Mouse (Mus musculus) E14TG2a.4 (cell line): ENCODE measurements at regions not wholly inside any gene's neighbourhood (a gene's known extent, or its start where the extent isn't known, plus 50 kb on each side); places are given as distances from the start of the nearest gene placed in this dataset.

Source experiments
- CTCF ChIP-seq: conservative IDR thresholded peaks from 2 replicates; pipeline ENCODE4 v1.5.1; 2014; ENCODE audit warnings: low read length
- NANOG ChIP-seq: IDR thresholded peaks from 2 replicates; pipeline ENCODE4 v1.6.1; 2014; ENCODE audit warnings: borderline replicate concordance, low read length, mixed read lengths
- POU5F1 ChIP-seq: IDR thresholded peaks from 2 replicates; pipeline ENCODE4 v1.6.1; 2014; ENCODE audit warnings: low read length, borderline replicate concordance

- TF ChIP-seq CTCF (no peak), NANOG (no peak), POU5F1 (no peak)
These were observed 437.0 kb upstream of the Pou3f3 start for GRCm38 (mm10) chr1:42258594-42258910.
